Mouse (Mus musculus): ENCODE measurements at regions not wholly inside any gene's neighbourhood (a gene's known extent, or its start where the extent isn't known, plus 50 kb on each side); places are given as distances from the start of the nearest gene placed in this dataset.

- no peak for DNase-seq (ENCODE audit: low read depth in 1 of 2, low spot score in 2 of 2)
- no peaks in the 10 kb centered on the region for H3K36me3 ChIP-seq (ENCODE audit: control insufficient read depth, insufficient read depth, low read length)
- H3K4me1 ChIP-seq (ENCODE audit: control insufficient read depth, insufficient read depth, insufficient read length), result peaks cover 4% of the 10 kb centered on the region; the same call in 1 of the 2 replicates
- no peak overlapping the region for H3K4me3 ChIP-seq (ENCODE audit: extremely low read depth, insufficient read depth, insufficient read length)
- H3K27ac ChIP-seq (ENCODE audit: insufficient read depth, low read length), result no peak overlapping the region
- no peaks in the 10 kb centered on the region for H3K27me3 ChIP-seq (ENCODE audit: control insufficient read depth, insufficient read depth, low read length)
- WGBS, result 83% methylated on average over 4 of the region's 4 CpGs
- TF ChIP-seq CTCF (IDR thresholded peaks at IDR 0.05; ENCODE audit: extremely low read depth, insufficient read depth, insufficient read length, insufficient replicate concordance), result no peak
- TF ChIP-seq POLR2A (IDR thresholded peaks at IDR 0.05; ENCODE audit: low read depth, low read length), result no peak
These were observed 601.7 kb upstream of the Mef2c start for GRCm38 (mm10) chr13:82902160-82902559.

DNA sequence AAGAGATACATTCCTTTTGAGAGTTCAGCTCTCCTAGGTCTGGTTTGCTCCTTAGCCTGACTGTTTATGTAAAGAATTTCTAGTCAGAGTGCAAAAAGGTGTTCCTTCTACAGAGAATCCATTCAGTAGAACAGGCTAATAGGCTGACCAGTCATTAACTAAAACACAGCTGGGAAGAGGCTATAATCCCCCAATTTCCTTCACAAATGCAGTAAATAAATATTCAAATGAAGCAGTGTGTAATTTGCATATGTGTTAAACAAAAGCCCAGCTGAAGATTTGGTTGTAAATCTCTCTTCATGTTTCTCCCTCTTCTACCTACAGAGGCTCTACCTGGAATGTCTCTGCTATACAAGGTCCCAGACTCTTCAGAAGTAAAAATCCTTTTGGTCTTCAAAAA lies 600.2 kb upstream of the Mef2c start:
- TF ChIP-seq POLR2A (IDR thresholded peaks at IDR 0.05; ENCODE audit: low read depth, low read length), result no peak
- TF ChIP-seq CTCF (IDR thresholded peaks at IDR 0.05; ENCODE audit: extremely low read depth, insufficient read depth, insufficient read length, insufficient replicate concordance), result no peak
- Histone ChIP-seq H3K36me3 (ENCODE audit: control insufficient read depth, insufficient read depth, low read length) (no peaks in the 10 kb centered on the region), H3K4me3 (ENCODE audit: extremely low read depth, insufficient read depth, insufficient read length) (no peak overlapping the region), H3K27me3 (ENCODE audit: control insufficient read depth, insufficient read depth, low read length) (no peaks in the 10 kb centered on the region), H3K4me1 (ENCODE audit: control insufficient read depth, insufficient read depth, insufficient read length) (peaks cover 2% of the 10 kb centered on the region; the same call in 1 of the 2 replicates), H3K27ac (ENCODE audit: insufficient read depth, low read length) (no peak overlapping the region)
- DNase-seq (ENCODE audit: low read depth in 1 of 2, low spot score in 2 of 2), result no peak

DNA sequence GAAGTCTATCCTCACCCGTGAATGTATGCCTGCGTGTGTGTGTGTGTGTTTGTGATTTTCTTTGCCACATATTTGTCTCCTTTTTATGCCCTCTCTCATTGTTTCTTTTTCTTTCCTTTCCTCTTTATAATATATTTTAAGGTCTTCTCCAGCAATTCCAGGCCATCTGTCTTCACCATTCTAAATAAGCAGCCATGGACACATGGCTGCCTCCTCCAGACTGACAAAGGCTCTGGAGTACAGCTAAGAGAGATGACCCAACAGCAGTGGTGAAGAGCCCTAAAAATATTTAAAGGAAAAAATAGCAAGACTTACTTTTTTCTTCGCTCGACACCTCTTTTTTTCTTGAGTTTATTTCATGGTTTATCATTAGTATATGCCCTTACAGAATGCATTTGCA lies 596.1 kb upstream of the Mef2c start:
- no peak for TF ChIP-seq POLR2A (IDR thresholded peaks at IDR 0.05; ENCODE audit: low read depth, low read length)
- TF ChIP-seq CTCF (IDR thresholded peaks at IDR 0.05; ENCODE audit: extremely low read depth, insufficient read depth, insufficient read length, insufficient replicate concordance), result no peak
- no peaks in the 10 kb centered on the region for H3K36me3 ChIP-seq (ENCODE audit: control insufficient read depth, insufficient read depth, low read length)
- WGBS, result 93% methylated on average over 4 of the region's 4 CpGs
- peaks cover 3% of the 10 kb centered on the region; the same call in 1 of the 2 replicates for H3K4me1 ChIP-seq (ENCODE audit: control insufficient read depth, insufficient read depth, insufficient read length)
- no peak overlapping the region for H3K4me3 ChIP-seq (ENCODE audit: extremely low read depth, insufficient read depth, insufficient read length)
- no peaks in the 10 kb centered on the region for H3K27me3 ChIP-seq (ENCODE audit: control insufficient read depth, insufficient read depth, low read length)
- no peak overlapping the region for H3K27ac ChIP-seq (ENCODE audit: insufficient read depth, low read length)
- no peak for DNase-seq (ENCODE audit: low read depth in 1 of 2, low spot score in 2 of 2)

GRCm38 (mm10) chr13:82909151-82909550 lies 594.7 kb upstream of the Mef2c start:
- TF ChIP-seq POLR2A (IDR thresholded peaks at IDR 0.05; ENCODE audit: low read depth, low read length), result no peak
- TF ChIP-seq CTCF (IDR thresholded peaks at IDR 0.05; ENCODE audit: extremely low read depth, insufficient read depth, insufficient read length, insufficient replicate concordance), result no peak
- Histone ChIP-seq H3K4me3 (ENCODE audit: extremely low read depth, insufficient read depth, insufficient read length) (no peak overlapping the region), H3K27me3 (ENCODE audit: control insufficient read depth, insufficient read depth, low read length) (no peaks in the 10 kb centered on the region), H3K27ac (ENCODE audit: insufficient read depth, low read length) (no peak overlapping the region), H3K4me1 (ENCODE audit: control insufficient read depth, insufficient read depth, insufficient read length) (peaks cover 3% of the 10 kb centered on the region; the same call in 1 of the 2 replicates), H3K36me3 (ENCODE audit: control insufficient read depth, insufficient read depth, low read length) (no peaks in the 10 kb centered on the region)
- DNase-seq (ENCODE audit: low read depth in 1 of 2, low spot score in 2 of 2), result peak; percentile 25 to 29
- WGBS, result 37% methylated on average over 4 of the region's 4 CpGs

- 93% methylated on average over 8 of the region's 8 CpGs for WGBS
- no peak overlapping the region for H3K27ac ChIP-seq (ENCODE audit: insufficient read depth, low read length)
- TF ChIP-seq CTCF (IDR thresholded peaks at IDR 0.05; ENCODE audit: extremely low read depth, insufficient read depth, insufficient read length, insufficient replicate concordance), result no peak
- no peak for TF ChIP-seq POLR2A (IDR thresholded peaks at IDR 0.05; ENCODE audit: low read depth, low read length)
- peaks cover 3% of the 10 kb centered on the region; the same call in 1 of the 2 replicates for H3K4me1 ChIP-seq (ENCODE audit: control insufficient read depth, insufficient read depth, insufficient read length)
- no peak for DNase-seq (ENCODE audit: low read depth in 1 of 2, low spot score in 2 of 2)
- H3K36me3 ChIP-seq (ENCODE audit: control insufficient read depth, insufficient read depth, low read length), result no peaks in the 10 kb centered on the region
- H3K27me3 ChIP-seq (ENCODE audit: control insufficient read depth, insufficient read depth, low read length), result no peaks in the 10 kb centered on the region
- H3K4me3 ChIP-seq (ENCODE audit: extremely low read depth, insufficient read depth, insufficient read length), result no peak overlapping the region
These were observed 591.0 kb upstream of the Mef2c start for GRCm38 (mm10) chr13:82912859-82913258.

GRCm38 (mm10) chr13:82915194-82915593 lies 588.6 kb upstream of the Mef2c start:
- peak; percentile 34 to 78 for DNase-seq (ENCODE audit: low read depth in 1 of 2, low spot score in 2 of 2)
- WGBS, result 54% methylated on average over 4 of the region's 4 CpGs
- TF ChIP-seq POLR2A (IDR thresholded peaks at IDR 0.05; ENCODE audit: low read depth, low read length) (no peak), CTCF (IDR thresholded peaks at IDR 0.05; ENCODE audit: extremely low read depth, insufficient read depth, insufficient read length, insufficient replicate concordance) (no peak)
- Histone ChIP-seq H3K27ac (ENCODE audit: insufficient read depth, low read length) (peak overlapping the region; percentile 5; the same call in 1 of the 2 replicates), H3K36me3 (ENCODE audit: control insufficient read depth, insufficient read depth, low read length) (no peaks in the 10 kb centered on the region), H3K4me1 (ENCODE audit: control insufficient read depth, insufficient read depth, insufficient read length) (no peaks in the 10 kb centered on the region), H3K27me3 (ENCODE audit: control insufficient read depth, insufficient read depth, low read length) (no peaks in the 10 kb centered on the region), H3K4me3 (ENCODE audit: extremely low read depth, insufficient read depth, insufficient read length) (no peak overlapping the region)

DNA sequence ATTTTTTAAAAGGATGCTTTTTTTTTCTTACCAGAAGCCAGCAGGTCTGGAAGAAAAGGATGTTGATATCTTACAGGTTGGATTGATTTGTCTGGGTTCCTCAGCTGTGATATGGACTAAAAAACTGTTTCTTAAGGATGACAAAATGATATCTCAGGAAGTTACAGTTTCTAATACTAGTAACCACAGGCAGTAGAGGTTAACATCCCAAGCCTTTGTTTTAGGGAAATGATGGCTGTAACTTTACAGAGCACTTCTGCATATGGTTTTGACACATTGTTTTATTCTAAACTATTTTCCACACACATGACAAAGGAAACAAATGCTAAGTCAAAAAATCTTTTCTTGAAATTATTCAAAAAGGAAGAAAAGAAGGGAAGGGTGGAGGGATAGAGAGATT lies 573.8 kb upstream of the Mef2c start:
- Histone ChIP-seq H3K4me1 (ENCODE audit: control insufficient read depth, insufficient read depth, insufficient read length) (no peaks in the 10 kb centered on the region), H3K27me3 (ENCODE audit: control insufficient read depth, insufficient read depth, low read length) (no peaks in the 10 kb centered on the region), H3K36me3 (ENCODE audit: control insufficient read depth, insufficient read depth, low read length) (no peaks in the 10 kb centered on the region), H3K4me3 (ENCODE audit: extremely low read depth, insufficient read depth, insufficient read length) (no peak overlapping the region), H3K27ac (ENCODE audit: insufficient read depth, low read length) (no peak overlapping the region)
- DNase-seq (ENCODE audit: low read depth in 1 of 2, low spot score in 2 of 2), result no peak
- no peak for TF ChIP-seq POLR2A (IDR thresholded peaks at IDR 0.05; ENCODE audit: low read depth, low read length)
- no peak for TF ChIP-seq CTCF (IDR thresholded peaks at IDR 0.05; ENCODE audit: extremely low read depth, insufficient read depth, insufficient read length, insufficient replicate concordance)

Data from spleen, adult 2 months (tissue).